Mouse (Mus musculus): ENCODE measurements around the gene Defb6.

Gene Defb6

DNA sequence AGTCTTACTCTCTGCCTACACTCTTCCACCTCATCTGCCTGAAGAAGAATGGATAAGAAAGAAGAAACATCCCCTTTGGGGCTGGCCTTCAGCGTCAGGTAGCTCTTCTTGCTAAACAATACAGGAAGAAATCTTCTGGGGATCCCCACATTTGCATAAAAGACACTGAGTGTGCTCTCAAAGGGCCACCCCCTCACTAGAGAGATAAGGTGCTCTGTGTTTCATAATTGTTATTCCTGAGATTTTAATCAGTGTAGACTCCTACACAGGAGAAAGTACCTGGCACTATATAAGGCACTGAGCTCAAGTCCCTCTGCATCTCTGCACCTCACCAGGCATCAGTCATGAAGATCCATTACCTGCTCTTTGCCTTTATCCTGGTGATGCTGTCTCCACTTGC, at the start of gene Defb6:
Gene Defb6, plus strand, starts transcription at position 318 of the 400 bp plus-strand sequence.
- DNase-seq (ENCODE audit: low spot score in 2 of 2), result no peak

DNA sequence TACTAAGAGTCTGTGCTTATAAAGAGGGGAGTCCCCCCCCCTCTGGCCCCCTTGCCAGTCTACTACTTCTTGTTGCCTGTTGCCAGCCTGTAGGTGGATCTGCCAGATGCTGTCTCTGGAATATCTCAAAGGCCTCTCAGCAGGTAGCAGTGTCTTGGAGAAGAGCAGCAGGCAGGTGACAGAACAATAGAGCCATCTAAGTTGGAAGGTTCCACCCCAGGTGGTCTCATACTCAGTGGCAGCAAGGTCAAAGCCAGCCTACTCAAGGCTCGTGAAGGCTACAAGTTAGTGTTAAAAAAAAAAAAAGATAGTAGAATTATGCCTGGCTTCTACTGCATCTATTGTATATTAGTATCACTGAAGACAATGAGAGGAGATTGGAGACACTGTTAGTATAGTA, 12.8 kb downstream of the Defb6 start:
- no peak for DNase-seq (ENCODE audit: low spot score in 2 of 2)

DNA sequence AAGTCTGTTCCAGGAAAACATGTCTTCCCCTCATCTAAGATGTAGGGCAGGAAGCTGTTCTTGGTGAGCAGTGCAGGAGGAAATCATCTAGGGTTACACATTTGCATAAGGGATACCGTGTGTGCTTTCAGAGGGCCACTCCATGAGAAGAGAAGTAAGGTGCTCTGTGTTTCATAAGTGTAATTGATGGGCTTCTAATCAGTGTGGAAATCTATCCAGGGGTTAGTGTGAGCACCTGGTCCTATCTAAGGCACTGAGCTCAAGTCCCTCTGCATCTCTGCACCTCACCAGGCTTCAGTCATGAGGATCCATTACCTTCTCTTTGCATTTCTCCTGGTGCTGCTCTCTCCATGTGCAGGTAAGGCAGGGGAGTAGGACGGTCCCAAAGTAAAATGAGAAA, 14.3 kb downstream of the Defb6 start, which contains the start of gene Defb46:
Gene Defb46, plus strand, starts transcription at position 301 of the 400 bp plus-strand sequence.
- no peak for DNase-seq (ENCODE audit: low spot score in 2 of 2)

DNA sequence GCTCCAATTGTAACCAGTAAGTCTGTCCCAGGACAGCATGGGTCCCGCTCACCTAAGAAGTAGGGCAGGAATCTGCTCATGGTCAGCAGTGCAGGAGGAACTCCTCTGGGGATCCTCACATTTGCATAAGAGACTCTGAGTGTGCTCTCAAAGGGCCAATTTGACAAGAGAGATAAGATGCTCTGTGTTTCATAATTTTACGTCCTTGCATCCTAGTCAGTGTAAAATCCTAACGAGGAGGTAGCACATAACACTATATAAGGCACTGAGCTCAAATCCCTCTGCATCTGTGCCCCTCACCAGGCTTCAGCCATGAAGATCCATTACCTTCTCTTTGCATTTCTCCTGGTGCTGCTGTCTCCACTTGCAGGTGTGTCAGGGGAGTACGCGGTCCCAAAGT, 22.0 kb downstream of the Defb6 start, which contains the start of gene Defb5:
Gene Defb5, plus strand, starts transcription at position 301 of the 400 bp plus-strand sequence.
- DNase-seq (ENCODE audit: low spot score in 2 of 2), result no peak

DNA sequence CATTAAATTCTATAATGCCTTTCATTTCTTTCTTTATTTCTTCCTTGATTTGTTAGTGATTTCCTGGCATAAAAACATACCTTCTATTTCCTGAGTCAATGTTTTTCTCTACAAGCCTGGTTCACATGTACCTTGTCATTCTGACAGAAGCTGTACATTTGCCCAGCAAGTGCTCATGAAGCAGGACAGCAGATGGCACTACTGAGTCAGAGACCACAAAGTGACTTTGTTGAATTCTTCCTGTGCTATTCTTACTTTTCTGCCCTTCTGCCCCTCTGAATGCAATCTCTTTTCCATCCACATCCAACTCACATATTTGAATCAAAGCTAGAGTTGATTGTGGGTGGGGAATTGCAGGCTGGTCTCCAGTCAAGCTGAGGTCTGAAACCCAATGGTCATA, 32.9 kb downstream of the Defb6 start:
- DNase-seq (ENCODE audit: low spot score in 2 of 2), result no peak

DNA sequence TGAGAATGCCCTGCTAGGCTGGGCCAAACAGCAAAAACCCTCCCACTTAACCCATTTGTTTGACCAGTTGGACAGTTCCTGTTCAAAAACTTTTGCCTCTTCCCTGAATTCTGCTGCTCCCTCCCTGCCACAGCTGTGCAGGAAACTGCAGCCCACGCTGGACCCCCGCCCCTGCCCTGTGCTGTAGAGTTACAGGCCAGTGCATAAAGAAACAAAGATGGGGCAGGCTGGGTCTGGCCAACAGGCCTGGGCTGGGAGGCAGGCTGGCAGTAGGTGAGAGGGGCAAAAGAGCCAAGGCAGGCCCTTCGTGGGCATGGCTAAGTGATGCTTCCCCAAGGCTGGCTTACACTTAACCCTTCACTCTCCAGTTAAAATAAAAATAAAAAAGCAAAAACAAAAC, 34.4 kb downstream of the Defb6 start:
- no peak for DNase-seq (ENCODE audit: low spot score in 2 of 2)

Measured in frontal cortex, postnatal 10 days (tissue).